Mouse (Mus musculus): ENCODE results near the gene Igsf21.

Gene Igsf21

GRCm38 (mm10) chr4:140235361-140236153 is 11.0 kb downstream of the Igsf21 start:
- DNase-seq (ENCODE audit: low spot score), result no peak

GRCm38 (mm10) chr4:140234412-140235205 is 12.0 kb downstream of the Igsf21 start:
- DNase-seq (ENCODE audit: low spot score), result no peak

GRCm38 (mm10) chr4:140227837-140228236 is 18.7 kb downstream of the Igsf21 start:
- DNase-seq (ENCODE audit: low spot score), result no peak

- DNase-seq (ENCODE audit: low spot score), result no peak
Measured at GRCm38 (mm10) chr4:140225204-140225603, 21.4 kb downstream of the Igsf21 start.

GRCm38 (mm10) chr4:140224451-140224850 is 22.1 kb downstream of the Igsf21 start:
- DNase-seq (ENCODE audit: low spot score), result no peak

GRCm38 (mm10) chr4:140223067-140223466 is 23.5 kb downstream of the Igsf21 start:
- DNase-seq (ENCODE audit: low spot score), result no peak

- DNase-seq (ENCODE audit: low spot score), result no peak
Measured at GRCm38 (mm10) chr4:140220326-140221093, 26.1 kb downstream of the Igsf21 start.

GRCm38 (mm10) chr4:140218853-140219852 is 27.4 kb downstream of the Igsf21 start:
- DNase-seq (ENCODE audit: low spot score), result no peak

- DNase-seq (ENCODE audit: low spot score), result no peak
Measured at GRCm38 (mm10) chr4:140218384-140218783, 28.2 kb downstream of the Igsf21 start.

GRCm38 (mm10) chr4:140217934-140218333 is 28.6 kb downstream of the Igsf21 start:
- no peak for DNase-seq (ENCODE audit: low spot score)

- DNase-seq (ENCODE audit: low spot score), result no peak
Measured at GRCm38 (mm10) chr4:140216096-140216495, 30.5 kb downstream of the Igsf21 start.

- DNase-seq (ENCODE audit: low spot score), result no peak
Measured at GRCm38 (mm10) chr4:140215205-140215604, 31.4 kb downstream of the Igsf21 start.

- no peak for DNase-seq (ENCODE audit: low spot score)
Measured at GRCm38 (mm10) chr4:140214406-140214805, 32.2 kb downstream of the Igsf21 start.

- no peak for DNase-seq (ENCODE audit: low spot score)
Measured at GRCm38 (mm10) chr4:140210129-140210890, 36.3 kb downstream of the Igsf21 start.

- peak; percentile 59 for DNase-seq (ENCODE audit: low spot score)
Measured at GRCm38 (mm10) chr4:140205811-140206231, 40.8 kb downstream of the Igsf21 start.

GRCm38 (mm10) chr4:140204775-140205174 is 41.8 kb downstream of the Igsf21 start:
- no peak for DNase-seq (ENCODE audit: low spot score)

- DNase-seq (ENCODE audit: low spot score), result no peak
Measured at GRCm38 (mm10) chr4:140203696-140204272, 42.8 kb downstream of the Igsf21 start.

- DNase-seq (ENCODE audit: low spot score), result no peak
Measured at GRCm38 (mm10) chr4:140202196-140202595, 44.4 kb downstream of the Igsf21 start.

GRCm38 (mm10) chr4:140200296-140200695 is 46.3 kb downstream of the Igsf21 start:
- DNase-seq (ENCODE audit: low spot score), result no peak

- no peak for DNase-seq (ENCODE audit: low spot score)
Measured at GRCm38 (mm10) chr4:140196717-140197116, 49.9 kb downstream of the Igsf21 start.
